Mouse (Mus musculus): Measurements from ENCODE around the gene Gm43552. TPM values are rescaled to one million over a fixed set of nuclear protein-coding genes. Genes with fewer than 3 reads are reported as not detected.
"Not testable (repeated sequence)": the region's sequence is repeated elsewhere in the genome, so short reads cannot be mapped to it uniquely, and the experiment has no call there.

The Gm43552 gene
- polyA plus RNA-seq, 1 experiment from 2014 or later, result not detected

- Histone ChIP-seq H3K27me3 (ENCODE audit: insufficient read depth, low read length) (no peaks in the 10 kb centered on the region), H3K9ac (no peak overlapping the region), H3K27ac (ENCODE audit: low read depth) (no peak overlapping the region; the same call in 1 of the 2 replicates), H3K36me3 (ENCODE audit: insufficient read depth) (no peaks in the 10 kb centered on the region), H3K4me1 (ENCODE audit: insufficient read depth) (no peaks in the 10 kb centered on the region), H3K4me2 (no peak overlapping the region), H3K4me3 (ENCODE audit: low read depth, low read length) (no peak overlapping the region), H3K9me3 (ENCODE audit: low read depth, low read length) (no peaks in the 10 kb centered on the region)
- peak; percentile 41; the same call in 1 of the 2 replicates for ATAC-seq (ENCODE audit: insufficient read depth)
- no peak for TF ChIP-seq CTCF (IDR thresholded peaks at IDR 0.05; ENCODE audit: low read depth)
- DNase-seq, result peak; percentile 3
- 69% methylated on average over 9 of the region's 9 CpGs for WGBS
Measured at GRCm38 (mm10) chr5:65479681-65480445, 12.8 kb downstream of the Gm43552 start.

GRCm38 (mm10) chr5:65478224-65478623, 14.4 kb downstream of the Gm43552 start:
- Histone ChIP-seq H3K4me3 (ENCODE audit: low read depth, low read length) (no peak overlapping the region), H3K9me3 (ENCODE audit: low read depth, low read length) (no peaks in the 10 kb centered on the region), H3K4me2 (no peak overlapping the region), H3K9ac (no peak overlapping the region), H3K27ac (ENCODE audit: low read depth) (no peak overlapping the region), H3K4me1 (ENCODE audit: insufficient read depth) (no peaks in the 10 kb centered on the region), H3K27me3 (ENCODE audit: insufficient read depth, low read length) (no peaks in the 10 kb centered on the region), H3K36me3 (ENCODE audit: insufficient read depth) (no peaks in the 10 kb centered on the region)
- peak; percentile 24; the same call in 1 of the 2 replicates for TF ChIP-seq CTCF (IDR thresholded peaks at IDR 0.05; ENCODE audit: low read depth)
- ATAC-seq (ENCODE audit: insufficient read depth) (no peak), DNase-seq (peak; percentile 49)
- WGBS, result 65% methylated on average over 4 of the region's 4 CpGs

- not testable (repeated sequence) for H3K36me3 ChIP-seq (ENCODE audit: insufficient read depth); H3K4me2 ChIP-seq; DNase-seq; H3K27ac ChIP-seq (ENCODE audit: low read depth); ATAC-seq (ENCODE audit: insufficient read depth); H3K9ac ChIP-seq; H3K9me3 ChIP-seq (ENCODE audit: low read depth, low read length); H3K4me1 ChIP-seq (ENCODE audit: insufficient read depth); H3K4me3 ChIP-seq (ENCODE audit: low read depth, low read length); H3K27me3 ChIP-seq (ENCODE audit: insufficient read depth, low read length)
- WGBS, result 94% methylated on average over 4 of the region's 4 CpGs
Measured at GRCm38 (mm10) chr5:65476739-65477138, 15.9 kb downstream of the Gm43552 start.

- H3K36me3 ChIP-seq (ENCODE audit: insufficient read depth), result no peaks in the 10 kb centered on the region
- 67% methylated on average over 2 of the region's 2 CpGs for WGBS
- no peaks in the 10 kb centered on the region for H3K9me3 ChIP-seq (ENCODE audit: low read depth, low read length)
- no peak for TF ChIP-seq CTCF (IDR thresholded peaks at IDR 0.05; ENCODE audit: low read depth)
- H3K9ac ChIP-seq, result no peak overlapping the region
- H3K4me3 ChIP-seq (ENCODE audit: low read depth, low read length), result no peak overlapping the region
- H3K4me1 ChIP-seq (ENCODE audit: insufficient read depth), result no peaks in the 10 kb centered on the region
- H3K4me2 ChIP-seq, result no peak overlapping the region
- no peak overlapping the region for H3K27ac ChIP-seq (ENCODE audit: low read depth)
- H3K27me3 ChIP-seq (ENCODE audit: insufficient read depth, low read length), result no peaks in the 10 kb centered on the region
- ATAC-seq (ENCODE audit: insufficient read depth), result no peak
- DNase-seq, result no peak
Measured at GRCm38 (mm10) chr5:65475806-65476205, 16.8 kb downstream of the Gm43552 start.

- Histone ChIP-seq H3K4me2 (no peak overlapping the region), H3K27me3 (ENCODE audit: insufficient read depth, low read length) (no peaks in the 10 kb centered on the region), H3K27ac (ENCODE audit: low read depth) (no peak overlapping the region), H3K9ac (no peak overlapping the region), H3K9me3 (ENCODE audit: low read depth, low read length) (no peaks in the 10 kb centered on the region), H3K4me1 (ENCODE audit: insufficient read depth) (no peaks in the 10 kb centered on the region), H3K4me3 (ENCODE audit: low read depth, low read length) (no peak overlapping the region), H3K36me3 (ENCODE audit: insufficient read depth) (peaks cover 13% of the 10 kb centered on the region)
- DNase-seq, result no peak
- ATAC-seq (ENCODE audit: insufficient read depth), result no peak
- 85% methylated on average over 6 of the region's 6 CpGs for WGBS
- TF ChIP-seq CTCF (IDR thresholded peaks at IDR 0.05; ENCODE audit: low read depth), result no peak
Measured at GRCm38 (mm10) chr5:65469766-65470165, 22.9 kb downstream of the Gm43552 start.

- no peak for TF ChIP-seq CTCF (IDR thresholded peaks at IDR 0.05; ENCODE audit: low read depth)
- peak; percentile 35 for DNase-seq
- H3K9me3 ChIP-seq (ENCODE audit: low read depth, low read length), result no peaks in the 10 kb centered on the region
Measured at GRCm38 (mm10) chr5:65466911-65467310, 25.7 kb downstream of the Gm43552 start.

GRCm38 (mm10) chr5:65460361-65460760, 32.3 kb downstream of the Gm43552 start:
- Histone ChIP-seq H3K4me2 (no peak overlapping the region), H3K27ac (ENCODE audit: low read depth) (no peak overlapping the region), H3K4me1 (ENCODE audit: insufficient read depth) (peaks cover 10% of the 10 kb centered on the region), H3K36me3 (ENCODE audit: insufficient read depth) (no peaks in the 10 kb centered on the region; the same call in 1 of the 2 replicates), H3K9me3 (ENCODE audit: low read depth, low read length) (no peaks in the 10 kb centered on the region), H3K27me3 (ENCODE audit: insufficient read depth, low read length) (no peaks in the 10 kb centered on the region), H3K4me3 (ENCODE audit: low read depth, low read length) (no peak overlapping the region), H3K9ac (no peak overlapping the region)
- 84% methylated on average over 14 of the region's 14 CpGs for WGBS
- DNase-seq, result no peak
- no peak for TF ChIP-seq CTCF (IDR thresholded peaks at IDR 0.05; ENCODE audit: low read depth)
- no peak for ATAC-seq (ENCODE audit: insufficient read depth)

More at GRCm38 (mm10) chr5:65466911-65467310, 25.7 kb downstream of the Gm43552 start:
- 46% methylated on average over 3 of the region's 3 CpGs for WGBS
- no peak overlapping the region for H3K4me3 ChIP-seq (ENCODE audit: low read depth, low read length)
- H3K27me3 ChIP-seq (ENCODE audit: insufficient read depth, low read length), result no peaks in the 10 kb centered on the region
- peaks cover 13% of the 10 kb centered on the region for H3K36me3 ChIP-seq (ENCODE audit: insufficient read depth)
- H3K9ac ChIP-seq, result no peak overlapping the region
- no peak overlapping the region for H3K27ac ChIP-seq (ENCODE audit: low read depth)
- ATAC-seq (ENCODE audit: insufficient read depth), result no peak
- no peak overlapping the region for H3K4me2 ChIP-seq
- no peaks in the 10 kb centered on the region for H3K4me1 ChIP-seq (ENCODE audit: insufficient read depth)

All from lung, embryonic 14.5 days (tissue).